Mouse (Mus musculus) heart, embryonic 16.5 days (tissue): Measurements from ENCODE around the gene Asic3. TPM values are rescaled to one million over a fixed set of nuclear protein-coding genes. Genes with fewer than 3 reads are reported as not detected.

ENCODE experiments used
- ATAC-seq: fragments of 200-750 bp; cut with Nextera tagmentation; replicated peaks from 2 replicates; pipeline ENCODE4 v1.8.0; 2017; ENCODE audit warnings: moderate number of reproducible peaks; ENCODE audit not compliant: insufficient read depth, low FRiP score; ENCODE audit errors: extremely low read depth
- H3K27ac ChIP-seq: fragments of 300-500 bp; sonication (generic); 2 replicates; pipeline ENCODE4 v1.5.1; 2014; ENCODE audit warnings: mild to moderate bottlenecking, low read length, control low read depth, moderate library complexity
- H3K27me3 ChIP-seq: fragments of 300-500 bp; sonication (generic); 2 replicates; pipeline ENCODE4 v1.6.1; 2014; ENCODE audit warnings: low read length, mixed read lengths; ENCODE audit not compliant: control insufficient read depth, insufficient read depth
- H3K36me3 ChIP-seq: fragments of 300-500 bp; sonication (generic); 2 replicates; pipeline ENCODE4 v1.6.1; 2014; ENCODE audit not compliant: control insufficient read depth, insufficient read depth
- H3K4me1 ChIP-seq: fragments of 300-500 bp; sonication (generic); 2 replicates; pipeline ENCODE4 v1.6.1; 2014; ENCODE audit warnings: low read length, mixed read lengths; ENCODE audit not compliant: control insufficient read depth, insufficient read depth
- H3K4me2 ChIP-seq: fragments of 300-500 bp; sonication (generic); 2 replicates; pipeline ENCODE4 v1.6.1; 2014; ENCODE audit warnings: low read depth, mild to moderate bottlenecking, control low read depth, low read length
- H3K4me3 ChIP-seq: fragments of 300-500 bp; sonication (generic); 2 replicates; pipeline ENCODE4 v1.5.1; 2014; ENCODE audit warnings: mild to moderate bottlenecking, control low read depth, low read length
- H3K9ac ChIP-seq: fragments of 300-500 bp; sonication (generic); 2 replicates; pipeline ENCODE4 v1.6.1; 2014; ENCODE audit warnings: low read length, control low read depth
- H3K9me3 ChIP-seq: fragments of 300-500 bp; sonication (generic); replicated peaks from 2 replicates; pipeline ENCODE4 v1.6.1; 2016; ENCODE audit warnings: low read length; ENCODE audit not compliant: control insufficient read depth
- WGBS: fragments of 180-500 bp; shearing (Covaris S2); extraction: QIAGEN DNeasy Blood & Tissue Kit; methylation state at CpG from one replicate; pipeline ENCODE4 v1.1.7; 2014; 5-methylcytosine and 5-hydroxymethylcytosine counted together
- polyA plus RNA-seq: library from polyadenylated mRNA; unstranded; fragments of >200 nt; fragmentation: Nextera tagmentation; extraction: Ambion mirVana; gene quantifications from 2 replicates; pipeline ENCODE4 v1.2.1, GENCODE M21; 2015

Gene Asic3
- polyA plus RNA-seq, 1 experiment from 2014 or later = 0.14 TPM

DNA sequence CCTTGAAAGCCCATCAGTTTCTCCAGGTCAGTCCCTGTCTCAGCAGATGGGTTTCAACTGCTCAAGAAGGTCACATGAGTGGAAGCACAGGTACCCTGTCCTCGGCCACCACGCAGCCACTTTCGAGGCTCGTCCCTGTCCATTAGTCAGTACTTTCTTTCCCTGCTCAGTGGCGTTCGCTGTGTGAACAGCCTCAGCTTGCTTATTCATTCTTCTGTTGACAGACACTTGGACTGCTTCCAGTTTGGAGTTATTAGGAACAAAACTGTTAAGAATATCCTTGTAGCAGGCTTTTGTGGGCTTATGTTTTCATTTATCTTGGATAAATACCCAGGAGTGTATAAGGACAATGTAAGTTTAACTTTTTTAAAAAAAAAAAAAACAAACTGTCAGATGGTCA, 39.0 kb upstream of the Asic3 start:
- Histone ChIP-seq H3K4me2 (no peak overlapping the region), H3K27ac (peak overlapping the region; percentile 25), H3K36me3 (no peaks in the 10 kb centered on the region), H3K9me3 (no peaks in the 10 kb centered on the region), H3K4me3 (no peak overlapping the region), H3K4me1 (peaks cover 10% of the 10 kb centered on the region), H3K27me3 (no peaks in the 10 kb centered on the region), H3K9ac (peak overlapping the region; percentile 27; the same call in 1 of the 2 replicates)
- ATAC-seq = no peak; the same call in 1 of the 2 replicates
- WGBS = 13% methylated on average over 6 of the region's 6 CpGs

DNA sequence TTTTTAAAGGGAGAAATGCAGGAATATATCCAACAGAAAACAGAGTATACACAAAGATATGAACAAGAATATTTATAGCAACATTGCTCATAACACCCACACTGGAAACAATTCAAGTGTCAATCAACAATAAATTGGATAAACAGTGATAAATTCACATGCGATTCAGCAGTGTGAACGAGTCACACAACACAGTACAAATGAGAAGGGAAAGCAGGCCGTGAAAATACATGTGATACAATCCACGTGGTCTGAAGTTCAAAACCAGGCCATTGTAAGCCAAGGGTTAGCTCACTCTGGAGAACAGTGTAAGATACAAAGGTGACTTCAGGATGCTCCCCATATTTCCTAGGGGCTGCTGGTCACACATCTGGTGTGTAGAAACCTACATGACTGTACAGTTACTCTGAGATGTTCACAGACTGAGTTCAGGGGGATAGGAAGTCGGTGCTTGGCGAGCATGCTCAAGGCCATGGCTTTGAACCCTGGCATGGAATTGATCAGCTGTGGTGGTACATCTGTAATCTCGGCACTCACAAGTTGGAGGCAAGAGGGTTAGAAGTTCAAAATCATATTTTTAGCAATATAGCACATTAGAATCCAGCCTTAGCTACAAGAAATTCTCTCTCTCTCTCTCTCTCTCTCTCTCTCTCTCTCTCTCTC, 38.4 kb upstream of the Asic3 start:
- Histone ChIP-seq H3K9ac (no peak overlapping the region), H3K4me2 (no peak overlapping the region), H3K36me3 (no peaks in the 10 kb centered on the region), H3K27ac (0 out of 2 replicates have a peak overlapping the region, but pooled peaks have one; percentile 9), H3K4me1 (peaks cover 10% of the 10 kb centered on the region), H3K27me3 (no peaks in the 10 kb centered on the region), H3K9me3 (no peaks in the 10 kb centered on the region), H3K4me3 (no peak overlapping the region)
- ATAC-seq = no peak
- WGBS = 50% methylated on average over 7 of the region's 7 CpGs

DNA sequence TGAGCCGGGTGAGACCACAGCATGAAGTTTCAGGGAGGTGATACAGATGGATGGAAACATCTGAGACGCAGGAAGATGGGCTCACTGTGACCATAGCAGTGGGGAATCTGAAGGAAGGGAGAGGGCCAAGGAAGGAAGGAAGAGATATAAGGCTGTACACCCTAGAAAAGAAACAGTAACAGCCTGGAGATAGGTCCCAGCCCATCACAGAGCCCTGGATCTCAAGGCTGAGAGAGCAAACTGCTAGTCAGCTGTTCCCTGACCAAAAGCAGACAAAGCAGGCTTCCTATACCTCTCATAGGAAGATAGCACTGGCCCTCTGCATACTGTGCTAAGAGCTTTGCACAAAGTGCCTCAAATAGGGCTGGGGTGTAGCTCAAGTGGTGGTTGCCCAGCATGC, 34.5 kb upstream of the Asic3 start:
- H3K4me3 ChIP-seq = no peak overlapping the region
- H3K9ac ChIP-seq = no peak overlapping the region
- no peaks in the 10 kb centered on the region for H3K9me3 ChIP-seq
- ATAC-seq = no peak
- H3K36me3 ChIP-seq = no peaks in the 10 kb centered on the region
- H3K4me1 ChIP-seq = peaks cover 16% of the 10 kb centered on the region
- H3K27ac ChIP-seq = no peak overlapping the region
- H3K27me3 ChIP-seq = no peaks in the 10 kb centered on the region
- 78% methylated on average over 2 of the region's 2 CpGs for WGBS
- no peak overlapping the region for H3K4me2 ChIP-seq

DNA sequence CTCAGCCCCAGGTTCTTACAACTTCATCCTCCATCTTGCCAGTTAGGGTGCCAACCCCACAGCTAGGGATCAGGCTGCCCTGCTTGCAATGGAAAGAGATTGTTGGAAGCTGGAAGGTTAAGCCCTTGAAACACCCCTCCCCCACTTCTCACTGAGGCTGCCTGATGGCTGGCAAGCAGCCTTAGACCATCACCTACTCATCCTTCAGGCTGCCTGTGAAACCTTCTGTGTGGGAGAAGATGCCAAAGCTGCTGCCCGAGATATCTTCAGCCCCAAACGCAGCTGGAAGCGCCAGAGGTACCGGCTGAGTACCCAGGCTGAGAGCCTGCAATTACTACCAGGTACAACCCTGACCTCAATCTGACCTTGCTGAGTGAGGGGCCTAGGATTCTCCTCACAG, 33.7 kb upstream of the Asic3 start:
- Histone ChIP-seq H3K4me1 (peaks cover 17% of the 10 kb centered on the region), H3K9ac (no peak overlapping the region), H3K4me2 (no peak overlapping the region), H3K27ac (no peak overlapping the region), H3K9me3 (no peaks in the 10 kb centered on the region), H3K4me3 (no peak overlapping the region), H3K36me3 (no peaks in the 10 kb centered on the region), H3K27me3 (no peaks in the 10 kb centered on the region)
- ATAC-seq = no peak
- WGBS = 40% methylated on average over 4 of the region's 4 CpGs

DNA sequence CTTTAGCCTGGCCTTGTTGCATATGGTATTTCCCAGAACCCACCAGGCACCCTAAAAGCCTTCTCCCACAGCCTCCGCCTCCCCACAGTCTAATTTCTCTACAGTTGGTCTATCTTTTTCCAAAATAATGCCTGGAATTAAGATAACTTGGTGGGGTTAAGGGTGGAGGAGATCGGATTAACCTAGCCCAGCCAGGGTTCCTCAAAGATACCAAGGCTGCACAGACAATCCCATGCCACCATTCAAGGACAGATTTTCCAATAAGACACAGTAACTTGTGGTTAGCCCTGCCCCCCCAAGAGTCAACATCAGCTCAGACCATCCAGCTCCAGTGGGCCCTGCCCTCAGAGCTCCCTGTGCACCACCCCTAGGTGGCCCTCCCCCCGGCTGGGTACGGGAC, 32.7 kb upstream of the Asic3 start:
- no peak for ATAC-seq
- Histone ChIP-seq H3K4me1 (peaks cover 13% of the 10 kb centered on the region), H3K27ac (no peak overlapping the region), H3K9ac (no peak overlapping the region), H3K4me3 (no peak overlapping the region), H3K36me3 (no peaks in the 10 kb centered on the region), H3K9me3 (no peaks in the 10 kb centered on the region), H3K4me2 (no peak overlapping the region), H3K27me3 (no peaks in the 10 kb centered on the region; the same call in 1 of the 2 replicates)
- 84% methylated on average over 4 of the region's 4 CpGs for WGBS

DNA sequence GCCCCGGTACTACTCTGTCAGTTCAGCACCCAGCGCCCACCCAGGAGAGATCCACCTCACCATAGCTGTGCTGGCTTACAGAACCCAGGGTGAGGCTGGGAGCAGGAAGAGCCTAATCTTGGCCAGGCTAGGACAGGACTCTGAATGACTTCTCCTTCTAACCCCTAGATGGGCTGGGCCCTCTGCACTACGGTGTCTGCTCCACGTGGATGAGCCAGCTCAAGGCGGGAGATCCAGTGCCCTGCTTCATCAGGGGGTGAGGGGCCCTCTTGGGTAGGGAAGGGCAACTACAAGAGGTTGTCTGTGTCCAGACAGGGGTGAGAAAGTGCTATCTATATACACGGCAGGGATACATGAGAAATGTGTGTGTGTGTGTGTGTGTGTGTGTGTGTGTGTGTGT, 31.7 kb upstream of the Asic3 start:
- peaks cover 13% of the 10 kb centered on the region for H3K4me1 ChIP-seq
- H3K4me2 ChIP-seq = no peak overlapping the region
- no peak overlapping the region for H3K9ac ChIP-seq
- no peak overlapping the region for H3K4me3 ChIP-seq
- no peak overlapping the region for H3K27ac ChIP-seq
- no peaks in the 10 kb centered on the region for H3K9me3 ChIP-seq
- no peaks in the 10 kb centered on the region for H3K36me3 ChIP-seq
- ATAC-seq = no peak
- peaks cover 3% of the 10 kb centered on the region; the same call in 1 of the 2 replicates for H3K27me3 ChIP-seq
- WGBS = 67% methylated on average over 6 of the region's 6 CpGs

DNA sequence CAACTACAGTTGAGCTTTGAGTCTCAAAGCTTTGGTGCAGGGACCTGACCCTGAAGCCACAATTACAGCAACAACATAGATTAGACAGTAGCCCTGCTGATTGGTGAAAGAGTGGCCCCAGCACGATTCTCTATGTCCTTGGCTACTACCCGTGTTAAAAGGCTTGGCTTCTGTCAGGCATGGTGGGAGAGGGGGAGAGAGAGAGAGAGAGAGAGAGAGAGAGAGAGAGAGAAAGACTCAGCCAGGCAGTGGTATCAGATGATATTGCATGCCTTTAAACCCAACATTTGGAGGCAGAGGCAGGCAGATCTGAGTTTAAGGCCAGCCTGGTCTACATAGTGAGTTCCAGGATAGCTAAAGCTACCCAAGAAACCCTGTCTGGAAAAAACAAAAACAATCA, 31.2 kb upstream of the Asic3 start:
- H3K4me2 ChIP-seq = no peak overlapping the region
- H3K4me3 ChIP-seq = no peak overlapping the region
- no peak overlapping the region for H3K27ac ChIP-seq
- WGBS = 42% methylated on average over 2 of the region's 2 CpGs
- H3K9ac ChIP-seq = no peak overlapping the region
- peaks cover 18% of the 10 kb centered on the region for H3K4me1 ChIP-seq
- H3K27me3 ChIP-seq = peaks cover 3% of the 10 kb centered on the region; the same call in 1 of the 2 replicates
- no peaks in the 10 kb centered on the region for H3K36me3 ChIP-seq
- H3K9me3 ChIP-seq = no peaks in the 10 kb centered on the region
- no peak for ATAC-seq

DNA sequence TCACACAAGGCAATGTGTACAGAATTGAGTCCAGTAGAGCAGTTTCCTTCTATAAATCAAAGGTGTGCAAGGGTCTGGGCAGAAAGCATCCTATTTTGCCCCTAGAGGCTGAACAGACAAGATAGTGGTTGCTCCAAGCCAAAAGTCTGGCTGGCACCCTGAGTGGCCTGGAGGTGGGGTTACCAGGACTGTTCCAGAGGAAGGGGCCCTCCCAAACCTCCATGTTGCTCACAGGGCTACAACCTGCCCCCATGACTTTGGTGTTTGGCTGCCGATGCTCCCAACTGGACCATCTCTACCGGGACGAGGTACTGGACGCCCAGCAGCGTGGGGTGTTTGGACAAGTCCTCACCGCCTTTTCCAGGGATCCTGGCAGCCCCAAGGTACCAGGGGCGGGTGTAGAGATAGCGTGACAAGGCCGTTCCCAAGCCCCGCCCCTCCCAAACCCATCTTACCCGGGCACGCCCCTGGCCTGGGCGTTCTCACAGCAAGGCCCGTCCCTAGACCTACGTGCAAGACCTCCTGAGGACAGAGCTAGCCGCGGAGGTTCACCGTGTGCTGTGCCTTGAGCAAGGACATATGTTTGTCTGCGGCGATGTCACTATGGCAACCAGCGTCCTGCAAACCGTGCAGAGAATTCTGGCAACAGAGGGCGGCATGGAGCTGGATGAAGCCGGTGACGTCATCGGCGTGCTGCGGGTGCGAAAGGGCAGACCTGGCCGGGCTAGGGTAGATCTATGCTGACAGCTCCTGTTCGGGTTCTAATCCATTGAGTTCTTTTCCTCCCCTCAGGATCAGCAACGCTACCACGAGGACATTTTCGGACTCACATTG, 29.9 kb upstream of the Asic3 start:
- peak overlapping the region; percentile 49 for H3K4me3 ChIP-seq
- peak overlapping the region; percentile 75 for H3K4me2 ChIP-seq
- H3K9ac ChIP-seq = peak overlapping the region; percentile 75
- H3K9me3 ChIP-seq = no peaks in the 10 kb centered on the region
- H3K27ac ChIP-seq = peak overlapping the region; percentile 52
- peak; percentile 78 for ATAC-seq
- peaks cover 26% of the 10 kb centered on the region for H3K4me1 ChIP-seq
- WGBS = 2% methylated on average over 34 of the region's 34 CpGs
- peaks cover 3% of the 10 kb centered on the region; the same call in 1 of the 2 replicates for H3K27me3 ChIP-seq
- no peaks in the 10 kb centered on the region for H3K36me3 ChIP-seq

DNA sequence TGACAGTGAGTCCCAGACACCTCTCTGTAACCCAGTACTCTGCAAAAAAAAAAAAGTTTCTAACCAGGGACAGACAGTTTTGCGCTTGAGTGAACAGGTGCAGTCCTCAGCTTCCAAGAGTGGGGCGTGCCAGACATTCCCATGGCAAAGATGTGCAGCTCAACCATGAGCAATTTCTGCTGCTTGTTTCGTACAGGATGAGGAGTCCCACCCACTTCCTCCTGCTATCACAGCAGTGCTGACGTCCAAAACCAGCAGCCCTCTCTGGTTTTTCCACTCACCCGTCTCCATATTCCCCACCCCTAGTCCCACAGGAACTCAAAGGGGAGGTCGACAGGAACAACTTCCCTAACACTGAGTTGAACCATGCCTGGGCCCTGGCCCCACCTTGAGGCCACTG, 28.8 kb upstream of the Asic3 start:
- Histone ChIP-seq H3K36me3 (no peaks in the 10 kb centered on the region), H3K9ac (no peak overlapping the region), H3K27ac (peak overlapping the region; percentile 69), H3K9me3 (no peaks in the 10 kb centered on the region), H3K27me3 (peaks cover 3% of the 10 kb centered on the region; the same call in 1 of the 2 replicates), H3K4me3 (no peak overlapping the region), H3K4me1 (peaks cover 34% of the 10 kb centered on the region), H3K4me2 (no peak overlapping the region)
- ATAC-seq = peak; percentile 14
- WGBS = 52% methylated on average over 6 of the region's 6 CpGs
